Mouse (Mus musculus) inflammation-experienced regulatory T-cells, adult 16 weeks (primary cell): Measurements from ENCODE around the gene Gja10. TPM values are rescaled to one million over a fixed set of nuclear protein-coding genes. Genes with fewer than 3 reads are reported as not detected.

ENCODE experiments used
- polyA plus RNA-seq: library from polyadenylated mRNA; unstranded; fragments of 100-300 nt; shearing (Covaris generic); gene quantifications from one replicate; pipeline ENCODE4 v1.2.1, GENCODE M21; 2017

Gja10 gene
- polyA plus RNA-seq = not detected

GRCm38 (mm10) chr4:32602660-32603059 is at the start of gene Gja10:
Gene Gja10 (minus strand): TSS chr4:32602760.

GRCm38 (mm10) chr4:32615034-32615881 is 12.7 kb upstream of the Gja10 start, which contains the start of gene Casp8ap2:
Gene Casp8ap2 (plus strand): TSS chr4:32615451.

Other genes starting within 250 kb of the Gja10 start
- gene Casp8ap2, start 12.7 kb upstream of the Gja10 start, polyA plus RNA-seq = 50.5 TPM
- gene Mdn1, start 54.4 kb upstream of the Gja10 start, polyA plus RNA-seq = 33.6 TPM
- 79.3 TPM for gene Lyrm2, start 197.5 kb upstream of the Gja10 start, polyA plus RNA-seq